Mouse (Mus musculus): Measurements from ENCODE around the gene Eif4a3.
"Not testable (repeated sequence)": the region's sequence is repeated elsewhere in the genome, so short reads cannot be mapped to it uniquely, and the experiment has no call there.

The Eif4a3 gene

DNA sequence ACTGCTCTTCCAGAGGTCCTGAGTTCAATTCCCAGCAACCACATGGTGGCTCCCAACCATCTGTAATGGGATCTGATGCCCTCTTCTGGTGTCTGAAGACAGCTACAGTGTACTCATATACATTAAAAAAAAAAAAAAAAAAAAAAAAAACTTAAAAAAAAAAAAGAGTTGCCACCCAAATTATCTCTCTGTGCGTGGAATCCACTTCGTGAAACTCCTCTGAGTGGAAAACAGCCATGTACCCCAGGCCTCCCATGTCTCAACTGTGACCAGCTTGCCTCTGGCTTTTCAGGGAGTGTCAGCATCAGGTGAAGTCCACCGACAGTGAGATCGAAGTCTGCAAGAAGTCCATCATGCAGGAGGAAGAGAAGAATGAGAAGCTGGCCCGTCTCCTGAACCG is 54.3 kb downstream of the Eif4a3 start:
- not testable (repeated sequence) for DNase-seq (ENCODE audit: low spot score in 2 of 2)

DNA sequence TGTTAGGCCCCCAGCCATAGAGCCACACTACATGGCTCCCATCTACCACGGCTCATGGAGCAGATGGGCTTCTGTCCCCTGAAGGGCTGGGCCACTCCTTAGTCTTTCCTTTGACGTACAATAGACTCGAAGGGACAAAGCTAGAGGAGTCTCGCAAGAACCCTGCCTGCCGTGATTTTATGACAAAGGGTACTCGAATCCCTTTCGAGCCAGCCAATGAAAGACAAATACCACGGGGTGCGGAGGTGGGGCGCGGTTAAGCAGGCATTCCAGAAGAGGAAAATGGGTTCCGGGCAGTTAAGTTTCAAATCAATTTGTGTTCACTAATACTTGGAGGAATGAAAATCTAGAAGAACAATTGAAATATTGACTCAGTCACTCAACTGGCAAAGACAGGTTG is 60.4 kb downstream of the Eif4a3 start:
- no peak for DNase-seq (ENCODE audit: low spot score in 2 of 2)

Measured in left cerebral cortex, adult 9 months (tissue).